Mouse (Mus musculus) small intestine, adult 10 weeks (tissue): ENCODE data around the gene Zfp280d. TPM values are rescaled to one million over a fixed set of nuclear protein-coding genes. Genes with fewer than 3 reads are reported as not detected.

Experiments
- polyA plus RNA-seq: library from polyadenylated mRNA; stranded (reverse); fragments of 350-450 nt; fragmentation: Illumina TruSeq; extraction: RNeasy Lipid Tissue Mini Kit (QIAGEN cat#74804); gene quantifications from one replicate; pipeline ENCODE4 v1.2.3, GENCODE M21; 2014; ENCODE audit warnings: low replicate concordance

Gene Zfp280d
- 64.2 TPM for polyA plus RNA-seq

DNA sequence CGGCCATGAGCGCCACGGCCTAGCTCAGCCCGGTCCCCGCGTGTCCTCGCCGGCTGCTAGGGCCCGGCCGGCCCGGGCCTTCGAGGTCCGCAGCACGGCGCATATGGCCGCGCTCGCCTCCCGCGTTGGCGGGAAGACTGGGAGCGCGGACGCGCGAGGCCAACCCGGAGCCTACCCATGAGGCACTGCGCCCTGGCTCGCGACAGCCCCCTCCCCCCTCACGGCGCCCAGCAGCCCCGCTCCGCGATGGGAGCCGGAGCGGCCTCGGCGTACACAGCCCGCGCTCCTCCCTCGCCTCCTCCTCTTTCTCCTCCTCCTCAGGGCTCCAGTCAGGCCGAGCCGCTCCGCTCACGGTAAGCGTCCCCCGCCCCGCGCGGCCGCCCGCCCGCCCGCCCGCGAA lies at the start of gene Zfp280d:
Zfp280d (plus strand) TSS at position 184 of the 400 bp plus-strand sequence.

Other genes starting within 250 kb of the Zfp280d start
- gene Tcf12, start 163.0 kb upstream of the Zfp280d start, polyA plus RNA-seq: 55.2 TPM
- 1.6 TPM for gene Mns1, start 163.2 kb downstream of the Zfp280d start, polyA plus RNA-seq
- gene Tex9, start 217.4 kb downstream of the Zfp280d start, polyA plus RNA-seq: 10.1 TPM